Mouse (Mus musculus) NIH3T3 (cell line): ENCODE measurements around the gene Det1.

Source experiments
- DNase-seq: peaks from one replicate; pipeline ENCODE4 v3.0.0-alpha.2; 2012; ENCODE audit warnings: low read depth

Det1 gene

DNA sequence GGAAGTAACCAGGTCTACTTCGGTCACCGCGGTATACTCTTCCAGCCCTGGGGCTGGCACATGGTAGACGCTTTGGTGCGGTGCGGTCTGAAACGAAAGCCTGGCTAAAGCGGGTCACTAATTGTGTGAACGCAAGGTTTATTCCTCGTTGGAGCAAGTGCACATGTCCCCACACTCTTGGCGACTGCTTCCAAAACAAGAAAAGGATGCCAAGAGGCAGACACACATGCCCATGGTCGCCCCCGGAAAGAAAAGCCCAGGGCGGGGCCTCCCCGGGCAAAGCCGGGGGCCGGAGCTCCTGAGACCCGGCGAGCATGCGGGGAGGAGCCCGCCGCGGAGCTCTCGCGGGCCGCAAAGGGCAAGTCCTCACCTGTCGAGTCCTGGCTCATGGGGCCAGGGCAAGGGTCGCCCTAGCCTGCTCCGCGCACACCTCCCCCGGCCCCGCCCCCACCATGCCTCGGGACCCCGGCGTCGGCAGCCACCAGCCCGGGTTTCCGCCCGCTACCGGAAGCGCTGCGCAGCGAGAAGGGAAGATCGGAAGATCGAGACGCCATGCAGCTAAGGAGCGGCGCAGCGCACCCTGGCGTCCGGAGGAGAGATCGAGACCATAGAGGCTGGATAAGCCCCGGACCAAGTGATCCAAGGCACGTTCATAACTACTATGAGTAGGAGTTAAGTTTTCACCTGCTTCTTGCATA is at the start of gene Det1:
Gene Det1 (minus strand): TSS at position 527 of the 698 bp plus-strand sequence.
- peak; percentile 96 for DNase-seq

- DNase-seq = peak; percentile 99
Measured at GRCm38 (mm10) chr7:78895653-78896333, 48.7 kb upstream of the Det1 start, which contains the start of gene Aen. Aen (plus strand) TSS chr7:78895854.

DNA sequence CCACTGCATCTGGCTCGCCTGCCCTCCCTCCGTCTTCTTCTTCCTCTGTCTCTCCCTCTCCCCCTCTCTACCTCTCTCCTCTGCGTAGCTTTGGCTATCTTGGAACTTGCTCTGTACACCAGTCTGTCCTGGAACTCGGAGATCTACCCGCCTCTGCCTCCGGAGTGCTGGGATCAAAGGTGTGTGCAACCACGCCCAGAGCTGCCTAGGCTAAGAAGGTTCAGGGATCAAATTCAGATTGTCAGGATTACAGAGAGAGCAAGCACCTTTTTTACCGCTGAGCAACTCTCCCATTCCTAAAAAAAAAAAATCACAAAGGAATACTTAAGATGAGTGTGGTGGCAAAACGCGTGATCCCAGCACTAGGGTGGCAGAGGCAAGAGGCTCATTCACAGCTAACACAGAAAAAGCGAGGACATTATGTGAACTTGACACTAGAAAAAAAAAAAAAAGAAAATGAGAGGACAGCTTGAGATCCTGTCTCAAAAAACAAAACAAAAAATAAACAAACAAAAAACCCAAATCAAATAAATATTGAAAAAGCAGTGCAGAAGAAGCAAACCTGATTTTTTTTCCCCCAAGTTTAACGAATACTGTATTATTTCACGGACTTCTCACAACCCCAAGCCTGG is 48.1 kb upstream of the Det1 start:
- no peak for DNase-seq

GRCm38 (mm10) chr7:78893917-78894316 is 46.9 kb upstream of the Det1 start:
- DNase-seq = no peak

DNA sequence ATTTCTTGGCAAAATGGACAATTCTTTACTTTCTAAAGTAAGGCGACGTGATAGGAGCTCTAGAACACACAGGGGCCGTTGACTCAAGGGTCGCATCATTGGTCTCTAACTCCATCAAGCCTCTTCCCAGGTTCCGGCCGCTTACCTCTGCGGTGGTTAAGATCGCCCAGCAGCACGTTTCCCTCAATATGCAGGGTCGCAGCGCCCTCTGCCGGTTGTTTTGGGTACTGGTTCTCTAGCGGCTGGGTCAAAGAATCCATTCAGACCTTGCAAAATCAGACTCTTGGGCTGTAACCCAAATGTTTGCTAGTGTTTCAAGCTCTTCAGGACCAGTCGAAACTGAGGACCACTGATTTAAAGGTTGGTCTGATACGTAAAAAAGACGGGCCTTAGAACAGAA is 43.6 kb upstream of the Det1 start:
- DNase-seq = peak; percentile 92

DNA sequence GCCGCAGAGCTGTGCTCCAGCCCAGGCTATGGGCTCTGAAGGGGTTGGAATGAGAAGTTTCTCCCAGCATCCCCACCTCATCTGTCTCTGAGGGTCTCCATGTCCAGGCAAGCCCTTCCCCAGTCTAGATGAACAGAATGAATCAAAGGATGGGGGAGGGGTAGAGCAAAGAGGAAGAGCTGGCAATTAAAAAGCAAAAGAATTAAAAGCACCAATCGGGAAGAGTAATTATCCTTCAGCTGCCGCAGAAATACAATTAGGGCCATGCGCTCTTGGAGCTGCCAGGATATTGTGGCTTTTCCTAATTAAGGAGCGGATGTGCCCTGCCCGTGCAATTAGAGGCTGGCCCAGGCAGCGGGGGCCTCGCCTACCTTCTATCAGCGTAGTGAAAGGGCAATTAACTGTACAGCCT is 40.4 kb upstream of the Det1 start:
- DNase-seq = no peak

DNA sequence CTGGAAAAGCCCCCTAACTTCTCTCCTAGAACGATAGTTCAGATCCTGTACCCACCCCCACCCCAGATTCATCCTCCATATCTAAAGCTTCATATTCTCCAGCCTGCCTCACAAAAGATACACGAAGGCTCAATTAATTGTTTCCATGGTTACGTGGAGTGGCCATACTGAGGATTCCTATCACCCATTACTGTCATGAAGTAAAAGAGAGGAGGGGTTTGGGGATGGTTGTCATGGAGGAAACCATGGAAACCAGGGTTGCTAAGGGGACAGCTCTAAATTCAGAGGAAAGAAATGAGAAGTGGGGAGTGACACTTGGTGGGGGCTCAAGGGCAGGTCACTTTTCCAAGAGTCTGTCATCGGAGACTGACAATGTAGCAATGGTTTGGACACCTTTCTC is 39.4 kb upstream of the Det1 start:
- no peak for DNase-seq

- no peak for DNase-seq
Measured at GRCm38 (mm10) chr7:78885404-78885803, 38.3 kb upstream of the Det1 start.

DNA sequence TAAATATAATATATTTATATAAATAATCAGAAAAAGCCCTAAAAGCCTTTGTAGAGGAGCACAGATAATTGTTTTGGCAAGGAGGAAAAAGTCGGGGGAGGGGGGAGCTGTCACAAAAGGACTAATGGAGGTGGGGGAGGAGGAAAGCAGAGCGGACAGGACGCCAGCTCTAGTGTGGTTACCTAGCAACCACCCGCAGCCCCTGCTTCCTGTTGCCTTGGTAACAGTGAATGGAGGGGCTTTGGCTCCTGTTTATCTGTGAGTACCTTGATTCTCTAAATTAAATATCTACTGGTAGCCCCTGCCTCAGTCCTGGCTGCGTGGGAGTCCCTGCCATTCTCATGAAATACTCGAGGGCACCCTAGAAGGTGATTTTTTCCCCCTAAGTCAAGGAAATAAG is 37.1 kb upstream of the Det1 start:
- DNase-seq = no peak

- no peak for DNase-seq
Measured at GRCm38 (mm10) chr7:78883726-78884060, 36.6 kb upstream of the Det1 start.

- no peak for DNase-seq
Measured at GRCm38 (mm10) chr7:78883016-78883725, 36.1 kb upstream of the Det1 start.

DNA sequence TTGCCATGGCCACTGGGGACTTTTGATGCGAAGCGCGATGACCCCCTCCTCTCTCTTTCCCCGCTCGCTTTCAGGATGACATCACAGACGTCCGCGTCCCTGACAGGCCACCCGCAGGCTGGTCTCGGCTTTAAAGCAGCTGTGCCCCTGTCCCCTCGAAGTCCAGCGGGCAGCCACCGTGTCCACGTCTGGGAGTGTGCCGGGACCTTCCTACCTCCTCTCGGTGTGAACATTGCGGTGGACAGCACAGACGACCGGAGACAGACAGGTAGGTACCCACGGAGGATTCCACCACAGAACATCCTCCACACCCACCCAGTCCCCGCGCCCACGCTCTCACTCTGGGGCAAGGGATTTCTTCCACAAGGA is 35.4 kb upstream of the Det1 start:
- no peak for DNase-seq

DNA sequence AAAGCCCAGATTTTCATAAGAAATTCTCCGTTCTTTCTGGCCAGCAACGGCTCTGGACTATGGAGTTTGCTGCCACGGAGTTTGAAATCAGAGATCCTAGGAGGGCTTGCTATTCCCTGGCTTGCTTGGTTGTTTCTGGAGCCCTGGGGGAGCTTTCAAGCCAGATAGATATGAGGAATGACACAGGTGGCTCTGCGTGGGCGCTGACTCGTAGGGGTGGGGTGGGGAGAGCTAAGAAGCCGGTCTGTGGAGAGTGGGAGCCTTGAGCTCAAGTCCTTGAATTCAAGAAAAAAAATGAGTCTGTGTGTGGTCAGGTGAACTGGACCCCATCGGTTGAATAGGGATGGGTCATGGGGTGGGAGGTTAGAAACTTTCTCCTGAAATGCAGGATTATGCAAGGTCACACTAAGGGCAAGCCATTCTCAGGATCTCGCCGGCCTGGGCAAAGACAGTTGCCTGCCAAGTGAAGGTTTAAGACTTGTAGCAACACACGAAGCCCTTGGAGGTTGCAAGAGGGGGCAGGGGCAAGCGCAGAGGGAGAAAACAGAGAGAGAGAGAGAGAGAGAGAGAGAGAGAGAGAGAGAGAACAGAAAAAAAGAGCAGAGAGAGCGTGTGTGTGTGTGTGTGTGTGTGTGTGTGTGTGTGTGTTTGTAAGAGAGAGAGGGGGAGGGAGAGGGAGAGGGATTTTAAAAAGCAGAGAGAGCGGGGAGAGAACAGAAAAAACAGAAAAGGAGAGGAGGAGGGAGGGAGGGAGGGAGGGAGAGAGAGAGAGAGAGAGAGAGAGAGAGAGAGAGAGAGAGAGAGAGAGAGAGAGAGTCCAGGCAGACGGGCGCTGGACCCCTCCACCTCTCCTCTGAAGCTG is 34.8 kb upstream of the Det1 start:
- no peak for DNase-seq

DNA sequence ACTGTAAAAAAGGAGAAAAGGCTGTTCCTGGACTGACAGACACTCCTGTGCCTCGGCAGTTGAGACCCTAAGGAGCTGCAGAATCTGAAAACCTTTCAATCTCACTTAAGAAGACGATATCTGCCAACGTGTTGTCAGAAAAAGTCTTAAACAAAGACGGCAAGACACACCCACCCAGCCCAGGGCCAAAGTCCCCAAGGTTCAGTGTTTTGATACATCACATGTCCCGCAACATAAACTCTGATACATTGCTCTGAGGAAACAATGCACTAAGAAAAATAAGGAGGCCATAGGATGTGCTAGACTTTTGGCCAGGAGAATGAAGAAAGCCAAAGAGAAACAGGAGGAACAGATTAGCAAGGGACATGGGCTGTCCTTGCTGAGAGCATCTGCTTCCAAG is 25.8 kb upstream of the Det1 start:
- no peak for DNase-seq

- no peak for DNase-seq
Measured at GRCm38 (mm10) chr7:78872366-78872765, 25.3 kb upstream of the Det1 start.

- no peak for DNase-seq
Measured at GRCm38 (mm10) chr7:78868731-78869130, 21.7 kb upstream of the Det1 start.

DNA sequence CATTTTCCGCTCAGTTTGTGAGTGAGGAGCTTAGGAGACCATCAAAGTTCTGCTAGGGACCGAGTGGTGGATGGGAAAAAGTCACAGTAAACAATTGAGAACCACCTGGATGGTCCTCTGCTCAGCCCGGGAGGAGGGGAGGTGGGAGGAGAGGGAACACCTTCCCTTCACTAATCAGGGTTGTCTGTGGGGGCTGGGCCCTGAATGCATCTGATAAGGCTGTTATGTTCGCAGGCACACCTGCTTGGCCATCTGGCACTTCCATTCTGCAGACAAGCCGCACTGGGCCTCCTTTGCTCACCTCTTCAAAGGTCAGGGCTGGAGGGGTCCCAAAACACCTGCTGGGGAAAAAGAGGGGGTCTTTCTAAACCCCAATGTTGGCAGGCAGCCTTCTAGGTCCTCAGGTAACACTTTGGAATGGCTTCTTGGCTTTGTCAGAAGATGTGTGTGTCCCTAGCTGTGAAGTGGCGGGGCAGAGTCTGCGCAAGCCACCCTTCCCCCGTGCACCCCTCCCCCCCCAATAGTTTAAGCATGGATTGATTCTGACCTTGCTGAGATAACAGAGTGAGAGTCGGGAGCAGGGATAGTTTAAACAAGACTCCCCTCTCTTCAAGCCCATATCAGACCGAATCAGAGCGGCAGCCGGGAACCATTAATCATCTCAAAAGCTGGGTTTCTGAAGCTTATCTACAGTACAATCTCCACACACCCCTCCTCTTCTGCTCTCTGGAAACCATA is 18.3 kb upstream of the Det1 start:
- DNase-seq = no peak

GRCm38 (mm10) chr7:78864446-78864802 is 17.4 kb upstream of the Det1 start:
- DNase-seq = no peak

GRCm38 (mm10) chr7:78863796-78864445 is 16.9 kb upstream of the Det1 start:
- DNase-seq = peak; percentile 17

DNA sequence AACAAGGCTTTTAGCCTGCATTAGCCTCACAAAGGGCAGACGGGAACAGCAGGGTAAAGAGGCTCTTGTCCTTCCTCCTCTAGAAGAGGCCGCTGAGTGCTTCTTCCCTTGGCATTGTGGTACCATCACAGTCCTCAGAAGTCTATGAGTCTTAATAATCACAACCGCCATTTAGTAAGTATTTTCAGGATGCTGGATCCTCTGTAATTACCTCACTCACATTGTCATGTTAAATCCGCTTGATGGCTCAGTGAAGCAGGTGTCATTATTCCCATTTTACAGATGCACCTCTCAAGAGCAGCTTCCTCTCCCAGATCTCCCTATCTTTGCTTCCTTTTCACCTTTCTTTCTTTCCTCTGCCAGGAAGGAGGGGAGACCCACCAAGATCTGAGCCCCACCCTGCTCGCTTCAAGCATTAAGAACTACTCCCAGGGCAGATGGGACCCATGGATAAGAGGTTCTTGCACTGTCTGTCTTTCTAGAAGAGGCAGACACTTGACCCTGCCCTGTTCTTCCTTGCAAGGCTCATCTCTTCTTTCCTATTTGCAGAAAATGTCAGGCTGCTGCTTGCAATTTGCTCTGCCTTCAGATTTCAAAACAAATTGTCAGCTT is 8.1 kb upstream of the Det1 start:
- DNase-seq = no peak
